Comparison of ENCODE assay signal across 17 mouse cellular contexts in genomic region chr17:85013485-85013884, GRCm38 (mm10). TPM values are rescaled to one million over a fixed set of nuclear protein-coding genes. Genes with fewer than 3 reads are reported as not detected.
"Had no signal": no experiment of that assay in that cellular context is flagged by ENCODE, and none has a peak within 500 bp of the region (broad histone marks: within the 10 kb centered on the region; RNA-seq: fewer than 3 reads in every experiment).

No protein-coding gene starts in this region.

- ATAC-seq: lung, postnatal 0 days had no signal

- H3K4me2 ChIP-seq: lung, embryonic 15.5 days; midbrain, embryonic 11.5 days; neural tube, embryonic 12.5 days; stomach, embryonic 15.5 days had no signal

- H3K27ac ChIP-seq: lung, embryonic 15.5 days; macrophage; neural tube, embryonic 12.5 days; stomach, embryonic 15.5 days; stomach, postnatal 0 days had no signal

- H3K36me3 ChIP-seq: stomach, embryonic 15.5 days had no signal

- DNase-seq: lung, adult 2 months; lung, postnatal 14 days; lung, postnatal 36 days; midbrain, embryonic 14.5 days; right cerebral cortex, postnatal 14 days; thymus, adult 2 months; thymus, postnatal 25 days; thymus, postnatal 4 days had no signal

- H3K27me3 ChIP-seq: lung, embryonic 15.5 days; megakaryocyte, embryonic 14.5 days; neural tube, embryonic 12.5 days; stomach, embryonic 15.5 days had no signal

- H3K4me3 ChIP-seq: lung, embryonic 15.5 days; megakaryocyte, embryonic 14.5 days; neural tube, embryonic 12.5 days; stomach, embryonic 15.5 days had no signal

- H3K9ac ChIP-seq: lung, embryonic 15.5 days; neural tube, embryonic 12.5 days; stomach, embryonic 15.5 days had no signal

- H3K9me3 ChIP-seq: lung, embryonic 15.5 days; megakaryocyte, embryonic 14.5 days; neural tube, embryonic 12.5 days; stomach, embryonic 15.5 days had no signal

- H3K4me1 ChIP-seq: lung, embryonic 15.5 days; neural tube, embryonic 12.5 days; stomach, embryonic 15.5 days had no signal

RNA-seq across cellular contexts. Expression of gene Slc3a1, which starts 14.7 kb away (rescaled TPM):
- total RNA-seq: monocyte, adult 5-6 weeks had no signal
- polyA plus RNA-seq: macrophage had no signal
